Mouse (Mus musculus) kidney, postnatal 36 days (tissue): ENCODE data around the gene Taar7d.
"Not testable (repeated sequence)": the region's sequence is repeated elsewhere in the genome, so short reads cannot be mapped to it uniquely, and the experiment has no call there.

Source experiments
- DNase-seq, 2 experiments: peaks; one replicate each; pipeline ENCODE4 v3.0.0; 2021 to 2022; ENCODE audit warnings: mixed read lengths in 2 of 2

Taar7d gene

GRCm38 (mm10) chr10:24026922-24027321 lies at the start of gene Taar7d:
TSS of gene Taar7d (plus strand) at chr10:24027222.
- DNase-seq: no peak

GRCm38 (mm10) chr10:23977958-23978357 lies 49.1 kb upstream of the Taar7d start:
- no peak for DNase-seq

- peak; percentile 81 to 87 for DNase-seq
Observed at GRCm38 (mm10) chr10:23978901-23979705, 47.9 kb upstream of the Taar7d start.

- no peak for DNase-seq
Observed at GRCm38 (mm10) chr10:23985546-23985945, 41.5 kb upstream of the Taar7d start, which contains the start of gene Taar6. TSS of gene Taar6 (minus strand) at chr10:23985646.

GRCm38 (mm10) chr10:23986419-23986818 lies 40.6 kb upstream of the Taar7d start:
- DNase-seq: no peak

GRCm38 (mm10) chr10:23993381-23993780 lies 33.6 kb upstream of the Taar7d start, which contains the start of gene Taar7a:
TSS of gene Taar7a (minus strand) at chr10:23993481.
- no peak for DNase-seq

GRCm38 (mm10) chr10:23999639-24000038 lies 27.4 kb upstream of the Taar7d start, which contains the start of gene Taar7b:
TSS of gene Taar7b (plus strand) at chr10:23999939.
- DNase-seq: no peak

- DNase-seq: no peak
Observed at GRCm38 (mm10) chr10:24006442-24006841, 20.6 kb upstream of the Taar7d start.

GRCm38 (mm10) chr10:24007034-24007433 lies 20.0 kb upstream of the Taar7d start:
- no peak for DNase-seq

GRCm38 (mm10) chr10:24008143-24008542 lies 18.9 kb upstream of the Taar7d start:
- no peak for DNase-seq

GRCm38 (mm10) chr10:24031347-24031746 lies 4.3 kb downstream of the Taar7d start:
- no peak for DNase-seq

GRCm38 (mm10) chr10:24037314-24037713 lies 10.3 kb downstream of the Taar7d start, which contains the start of gene Taar7e:
TSS of gene Taar7e (plus strand) at chr10:24037614.
- no peak for DNase-seq

GRCm38 (mm10) chr10:24040120-24040869 lies 13.3 kb downstream of the Taar7d start:
- DNase-seq: no peak

GRCm38 (mm10) chr10:24049210-24049609 lies 22.2 kb downstream of the Taar7d start, which contains the start of gene Taar7f:
TSS of gene Taar7f (plus strand) at chr10:24049510.
- no peak for DNase-seq

- no peak for DNase-seq
Observed at GRCm38 (mm10) chr10:24052039-24052438, 25.0 kb downstream of the Taar7d start.

GRCm38 (mm10) chr10:24058986-24059385 lies 32.0 kb downstream of the Taar7d start:
- no peak for DNase-seq

GRCm38 (mm10) chr10:24074751-24075150 lies 47.7 kb downstream of the Taar7d start:
- DNase-seq: not testable (repeated sequence)

GRCm38 (mm10) chr10:24076200-24076599 lies 49.2 kb downstream of the Taar7d start, which contains the start of gene Taar8a:
TSS of gene Taar8a (plus strand) at chr10:24076500.
- DNase-seq: not testable (repeated sequence)
